Mouse (Mus musculus) spleen, postnatal 36 days (tissue): ENCODE data around the gene Defb3.
"Not testable (repeated sequence)": the region's sequence is repeated elsewhere in the genome, so short reads cannot be mapped to it uniquely, and the experiment has no call there.

ENCODE experiments used
- DNase-seq, 2 experiments: peaks; one replicate each; pipeline ENCODE4 v3.0.0; 2022; ENCODE audit warnings: low spot score in 2 of 2, mixed read lengths in 1 of 2

The Defb3 gene

DNA sequence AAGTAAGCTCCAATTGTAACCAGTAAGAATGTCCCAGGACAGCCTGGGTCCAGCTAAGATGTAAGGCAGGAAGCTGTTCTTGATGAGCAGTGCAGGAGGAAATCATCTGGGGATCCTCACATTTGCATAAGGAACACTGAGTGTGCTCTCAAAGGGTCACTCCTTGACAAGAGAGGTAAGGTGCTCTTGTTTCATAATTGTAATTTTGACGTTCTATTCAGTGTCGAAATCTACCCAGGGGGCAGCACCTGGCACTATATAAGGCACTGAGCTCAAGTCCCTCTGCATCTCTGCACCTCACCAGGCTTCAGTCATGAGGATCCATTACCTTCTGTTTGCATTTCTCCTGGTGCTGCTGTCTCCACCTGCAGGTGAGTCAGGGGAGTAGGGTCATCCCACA, at the start of gene Defb3:
Gene Defb3 (plus strand): TSS at position 301 of the 400 bp plus-strand sequence.
- DNase-seq = not testable (repeated sequence)

DNA sequence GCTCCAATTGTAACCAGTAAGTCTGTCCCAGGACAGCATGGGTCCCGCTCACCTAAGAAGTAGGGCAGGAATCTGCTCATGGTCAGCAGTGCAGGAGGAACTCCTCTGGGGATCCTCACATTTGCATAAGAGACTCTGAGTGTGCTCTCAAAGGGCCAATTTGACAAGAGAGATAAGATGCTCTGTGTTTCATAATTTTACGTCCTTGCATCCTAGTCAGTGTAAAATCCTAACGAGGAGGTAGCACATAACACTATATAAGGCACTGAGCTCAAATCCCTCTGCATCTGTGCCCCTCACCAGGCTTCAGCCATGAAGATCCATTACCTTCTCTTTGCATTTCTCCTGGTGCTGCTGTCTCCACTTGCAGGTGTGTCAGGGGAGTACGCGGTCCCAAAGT, 45.9 kb upstream of the Defb3 start, which contains the start of gene Defb5:
Gene Defb5 (plus strand): TSS at position 301 of the 400 bp plus-strand sequence.
- DNase-seq = no peak

DNA sequence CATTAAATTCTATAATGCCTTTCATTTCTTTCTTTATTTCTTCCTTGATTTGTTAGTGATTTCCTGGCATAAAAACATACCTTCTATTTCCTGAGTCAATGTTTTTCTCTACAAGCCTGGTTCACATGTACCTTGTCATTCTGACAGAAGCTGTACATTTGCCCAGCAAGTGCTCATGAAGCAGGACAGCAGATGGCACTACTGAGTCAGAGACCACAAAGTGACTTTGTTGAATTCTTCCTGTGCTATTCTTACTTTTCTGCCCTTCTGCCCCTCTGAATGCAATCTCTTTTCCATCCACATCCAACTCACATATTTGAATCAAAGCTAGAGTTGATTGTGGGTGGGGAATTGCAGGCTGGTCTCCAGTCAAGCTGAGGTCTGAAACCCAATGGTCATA, 35.0 kb upstream of the Defb3 start:
- DNase-seq = no peak

DNA sequence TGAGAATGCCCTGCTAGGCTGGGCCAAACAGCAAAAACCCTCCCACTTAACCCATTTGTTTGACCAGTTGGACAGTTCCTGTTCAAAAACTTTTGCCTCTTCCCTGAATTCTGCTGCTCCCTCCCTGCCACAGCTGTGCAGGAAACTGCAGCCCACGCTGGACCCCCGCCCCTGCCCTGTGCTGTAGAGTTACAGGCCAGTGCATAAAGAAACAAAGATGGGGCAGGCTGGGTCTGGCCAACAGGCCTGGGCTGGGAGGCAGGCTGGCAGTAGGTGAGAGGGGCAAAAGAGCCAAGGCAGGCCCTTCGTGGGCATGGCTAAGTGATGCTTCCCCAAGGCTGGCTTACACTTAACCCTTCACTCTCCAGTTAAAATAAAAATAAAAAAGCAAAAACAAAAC, 33.5 kb upstream of the Defb3 start:
- no peak for DNase-seq

DNA sequence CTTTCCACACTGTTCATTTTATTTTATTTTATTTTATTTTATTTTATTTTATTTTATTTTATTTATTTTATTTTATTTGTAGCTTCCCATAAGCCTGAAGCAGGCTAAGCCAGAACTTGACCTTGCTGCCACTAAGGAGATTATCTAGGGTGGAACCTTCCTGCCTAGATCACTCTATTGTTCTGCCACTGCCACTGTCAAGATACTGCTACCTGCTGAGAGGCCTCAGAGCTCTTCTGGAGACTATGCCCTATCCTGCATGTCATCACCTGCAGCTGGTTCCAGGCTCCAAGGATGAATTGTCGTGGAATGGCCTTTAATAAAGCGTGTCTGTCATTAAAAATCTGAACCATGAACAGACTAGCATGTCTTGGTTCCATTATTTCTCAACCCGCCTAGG, 5.2 kb downstream of the Defb3 start:
- DNase-seq = not testable (repeated sequence)

DNA sequence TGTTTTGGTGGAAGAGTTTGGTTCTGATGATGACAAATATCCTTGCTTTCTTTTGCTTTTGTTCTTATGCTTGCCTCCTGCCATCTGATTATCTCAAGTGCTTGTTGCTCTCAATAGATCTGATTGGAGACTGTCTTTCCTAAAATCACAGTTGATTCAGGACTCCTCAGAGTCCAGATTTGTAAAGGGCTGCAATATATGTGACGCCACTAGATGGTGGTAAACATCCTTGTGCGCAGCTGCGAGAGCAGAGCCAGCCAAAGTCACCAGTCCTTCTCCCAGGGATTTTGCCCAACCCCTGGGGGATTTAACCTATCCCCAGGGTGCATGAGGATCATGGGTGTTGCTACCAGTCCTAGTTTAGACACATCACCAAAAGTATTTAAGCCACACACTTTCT, 38.7 kb downstream of the Defb3 start:
- DNase-seq = no peak
